Mouse (Mus musculus) megakaryocyte progenitor cell, adult 5-6 weeks (primary cell): Measurements from ENCODE around the gene Eaf1. TPM values are rescaled to one million over a fixed set of nuclear protein-coding genes. Genes with fewer than 3 reads are reported as not detected.

ENCODE experiments used
- ATAC-seq: replicated peaks from 2 replicates; pipeline ENCODE4 v1.8.0; 2016; ENCODE audit warnings: mild to moderate bottlenecking, moderate TSS enrichment, inconsistent platforms; ENCODE audit not compliant: poor library complexity
- total RNA-seq, 2 experiments: library from RNA; stranded (forward) in 1 of 2; stranded (reverse) in 1 of 2; fragments of 157-497, 149-512 nt in 1 of 2; fragments of 200-1000 nt in 1 of 2; gene quantifications; 2 replicates each; pipeline versions ENCODE4 v1.2.3 to v1.2.4; 2015 to 2017

The Eaf1 gene
- total RNA-seq, 2 experiments from 2014 or later: 28.3 to 34.4 TPM

- ATAC-seq: no peak
These were observed 12.3 kb downstream of the Eaf1 start for GRCm38 (mm10) chr14:31506456-31506855.

- no peak for ATAC-seq
These were observed 15.7 kb downstream of the Eaf1 start for GRCm38 (mm10) chr14:31509911-31510310.

GRCm38 (mm10) chr14:31510322-31510721 lies 16.1 kb downstream of the Eaf1 start:
- ATAC-seq: no peak

- ATAC-seq: no peak
These were observed 21.7 kb downstream of the Eaf1 start for GRCm38 (mm10) chr14:31515895-31516294.

GRCm38 (mm10) chr14:31519165-31519564 lies 25.0 kb downstream of the Eaf1 start:
- ATAC-seq: 0 out of 2 replicates have a peak, but pooled peaks have one; percentile 23

GRCm38 (mm10) chr14:31521318-31521717 lies 27.1 kb downstream of the Eaf1 start:
- ATAC-seq: no peak

- no peak for ATAC-seq
These were observed 31.0 kb downstream of the Eaf1 start for GRCm38 (mm10) chr14:31525040-31525810.

GRCm38 (mm10) chr14:31530847-31531246 lies 36.6 kb downstream of the Eaf1 start:
- ATAC-seq: no peak

- peak; percentile 94 for ATAC-seq
These were observed 37.4 kb downstream of the Eaf1 start for GRCm38 (mm10) chr14:31531506-31532148.

- no peak for ATAC-seq
These were observed 38.5 kb downstream of the Eaf1 start for GRCm38 (mm10) chr14:31532656-31533055.

- 0 out of 2 replicates have a peak, but pooled peaks have one; percentile 29 for ATAC-seq
These were observed 43.1 kb downstream of the Eaf1 start for GRCm38 (mm10) chr14:31537298-31537697.

GRCm38 (mm10) chr14:31543885-31544442 lies 49.8 kb downstream of the Eaf1 start:
- no peak for ATAC-seq

- ATAC-seq: no peak
These were observed 60.8 kb downstream of the Eaf1 start for GRCm38 (mm10) chr14:31555021-31555420.

GRCm38 (mm10) chr14:31555963-31556434 lies 61.8 kb downstream of the Eaf1 start:
- ATAC-seq: no peak

GRCm38 (mm10) chr14:31556526-31557260 lies 62.5 kb downstream of the Eaf1 start:
- ATAC-seq: no peak

GRCm38 (mm10) chr14:31557273-31557672 lies 63.1 kb downstream of the Eaf1 start:
- ATAC-seq: no peak

- ATAC-seq: no peak
These were observed 63.6 kb downstream of the Eaf1 start for GRCm38 (mm10) chr14:31557784-31558183.

GRCm38 (mm10) chr14:31559216-31559615 lies 65.0 kb downstream of the Eaf1 start:
- ATAC-seq: no peak
